Mouse (Mus musculus) skeletal muscle tissue, postnatal 0 days (tissue): ENCODE data around the gene Parva. TPM values are rescaled to one million over a fixed set of nuclear protein-coding genes. Genes with fewer than 3 reads are reported as not detected.

Experiments
- polyA plus RNA-seq: library from polyadenylated mRNA; unstranded; fragments of >200 nt; fragmentation: Nextera tagmentation; extraction: Ambion mirVana; gene quantifications from 2 replicates; pipeline ENCODE4 v1.2.1, GENCODE M21; 2015

The Parva gene
- polyA plus RNA-seq = 26.3 and 31.1 TPM in 2 replicates

GRCm38 (mm10) chr7:112427357-112428157 lies at the start of gene Parva:
Parva (plus strand) TSS chr7:112427505.

Other genes with a start within 250 kb of the Parva start
- gene Mical2, start 201.6 kb upstream of the Parva start, polyA plus RNA-seq = 4.6 and 6.8 TPM in 2 replicates